Mouse (Mus musculus): ENCODE results near the gene Sik3. TPM values are rescaled to one million over a fixed set of nuclear protein-coding genes. Genes with fewer than 3 reads are reported as not detected.

Sik3 gene
- polyA plus RNA-seq, 1 experiment = 41.0 TPM

DNA sequence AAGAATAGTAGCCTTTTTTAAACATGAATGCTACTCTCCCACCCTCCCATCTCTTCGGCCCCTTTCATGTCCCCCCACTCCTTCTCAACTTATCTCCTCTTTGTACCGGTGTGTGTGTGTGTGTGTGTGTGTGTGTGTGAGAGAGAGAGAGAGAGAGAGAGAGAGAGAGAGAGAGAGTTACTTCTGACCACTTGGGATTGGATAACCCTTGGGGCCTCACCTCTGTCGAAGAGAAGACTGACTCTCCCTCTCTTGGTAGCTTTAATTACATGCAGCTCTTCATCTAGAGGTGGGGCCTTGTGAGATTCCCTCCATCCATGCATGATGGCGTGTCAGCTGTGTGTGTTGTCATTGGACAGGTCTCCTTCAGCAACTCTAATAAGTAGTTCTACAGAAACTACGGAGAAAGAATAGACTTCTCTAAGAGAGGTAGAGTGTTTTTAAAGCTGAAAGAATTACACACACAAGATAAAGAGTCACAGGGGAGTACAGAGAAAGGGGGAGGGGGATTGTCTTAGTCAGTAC, 162.2 kb downstream of the Sik3 start:
- TF ChIP-seq GATA1 (IDR thresholded peaks at IDR 0.05; ENCODE audit: low read length) = no peak

DNA sequence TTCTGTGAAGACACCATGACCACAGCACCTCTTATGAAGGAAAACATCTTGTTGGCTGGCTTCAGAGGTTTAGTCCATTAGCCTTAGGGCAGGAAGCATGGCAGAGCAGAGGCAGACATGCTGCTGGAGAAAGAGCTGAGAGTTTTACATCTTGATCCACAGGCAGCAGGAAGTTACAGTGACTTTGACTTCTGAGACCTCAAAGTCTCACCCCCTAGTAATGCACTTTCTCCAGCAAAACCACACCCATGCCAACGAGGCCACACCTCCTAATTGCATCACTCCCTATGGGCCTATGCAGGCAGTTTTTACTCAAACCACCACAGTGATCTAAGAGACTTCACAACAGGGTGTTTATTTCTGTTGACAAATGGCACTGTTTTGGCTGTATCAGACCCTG, 162.7 kb downstream of the Sik3 start:
- TF ChIP-seq GATA1 (IDR thresholded peaks at IDR 0.05; ENCODE audit: low read length) = no peak

DNA sequence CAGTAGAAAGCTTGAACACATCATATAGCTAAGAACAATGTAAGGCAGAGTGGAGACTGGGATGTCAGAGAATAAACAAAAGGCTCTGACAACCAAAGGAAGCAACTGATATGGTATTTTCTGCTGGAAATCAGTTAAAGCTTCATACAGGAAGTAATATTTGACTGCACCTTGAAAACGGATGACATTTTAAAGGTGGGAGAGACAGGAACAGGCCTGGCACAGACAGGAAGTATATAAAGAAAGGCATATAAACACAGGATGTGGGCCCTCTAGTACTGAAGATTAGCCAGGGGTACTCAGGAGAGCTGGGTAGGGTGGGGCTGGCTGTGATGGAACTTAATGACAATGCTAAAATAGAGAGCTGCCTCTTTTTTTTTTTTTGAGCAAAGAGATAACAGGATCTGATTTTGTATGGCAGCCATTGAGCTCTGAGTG, 163.3 kb downstream of the Sik3 start:
- TF ChIP-seq GATA1 (IDR thresholded peaks at IDR 0.05; ENCODE audit: low read length) = no peak

DNA sequence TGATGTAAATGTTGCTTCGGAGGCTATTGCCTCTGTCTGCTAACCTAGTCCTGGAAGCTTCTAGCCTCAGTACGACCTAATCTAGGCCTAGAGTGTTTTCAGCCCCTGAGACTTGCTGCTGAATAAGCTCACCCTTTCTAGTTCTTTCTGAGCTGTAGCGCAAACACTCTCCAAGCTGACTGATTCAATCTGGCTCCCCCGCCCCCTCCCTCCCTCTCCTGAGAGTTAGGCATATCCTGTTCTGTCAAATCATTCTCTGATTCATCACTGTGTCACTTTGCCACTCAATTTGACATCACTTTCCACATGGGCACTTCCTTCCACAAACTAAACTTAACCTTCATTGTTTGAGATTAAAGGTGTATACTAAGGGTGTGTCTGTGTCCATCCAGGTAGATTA, 164.0 kb downstream of the Sik3 start:
- TF ChIP-seq GATA1 (IDR thresholded peaks at IDR 0.05; ENCODE audit: low read length) = no peak

DNA sequence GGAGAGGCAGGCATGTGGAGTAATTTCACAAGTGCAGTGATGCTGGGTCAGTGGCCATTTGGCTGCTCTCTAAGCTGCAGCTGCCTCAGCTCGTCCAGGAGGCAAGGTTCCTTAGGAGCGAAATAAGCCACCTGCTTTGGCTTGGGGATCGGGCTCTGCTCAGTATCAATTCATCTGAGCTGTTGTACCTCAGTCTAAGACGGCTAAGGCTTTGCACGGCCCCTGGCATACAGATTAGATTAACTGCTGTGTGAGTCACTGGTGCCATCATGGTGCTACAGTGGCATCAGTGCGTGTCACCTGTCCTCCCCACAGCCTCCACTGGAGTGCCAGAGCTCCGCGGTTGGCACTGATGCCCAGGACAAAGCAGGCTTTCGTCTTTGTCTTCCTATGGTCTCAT, 166.0 kb downstream of the Sik3 start:
- no peak for TF ChIP-seq GATA1 (IDR thresholded peaks at IDR 0.05; ENCODE audit: low read length)

DNA sequence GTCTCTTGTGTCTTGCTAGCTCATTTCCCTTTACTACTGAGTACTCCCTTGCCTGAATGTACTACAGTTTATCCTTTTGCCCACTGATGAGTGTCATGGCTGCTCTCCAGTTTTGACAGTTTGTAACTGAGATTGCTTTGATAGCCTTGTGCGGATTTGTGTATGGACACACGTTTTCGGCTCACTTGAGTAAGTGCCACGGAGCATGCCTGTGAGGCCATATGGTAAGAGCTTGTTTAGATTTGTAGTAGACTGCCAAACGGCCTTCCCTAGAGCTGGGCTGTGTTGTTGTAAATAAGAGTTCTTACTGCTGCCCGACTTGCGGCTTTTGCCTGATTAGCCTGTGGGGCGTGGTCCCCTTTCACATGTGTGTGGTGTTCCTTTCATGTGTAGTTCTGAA, 168.7 kb downstream of the Sik3 start:
- no peak for TF ChIP-seq GATA1 (IDR thresholded peaks at IDR 0.05; ENCODE audit: low read length)

DNA sequence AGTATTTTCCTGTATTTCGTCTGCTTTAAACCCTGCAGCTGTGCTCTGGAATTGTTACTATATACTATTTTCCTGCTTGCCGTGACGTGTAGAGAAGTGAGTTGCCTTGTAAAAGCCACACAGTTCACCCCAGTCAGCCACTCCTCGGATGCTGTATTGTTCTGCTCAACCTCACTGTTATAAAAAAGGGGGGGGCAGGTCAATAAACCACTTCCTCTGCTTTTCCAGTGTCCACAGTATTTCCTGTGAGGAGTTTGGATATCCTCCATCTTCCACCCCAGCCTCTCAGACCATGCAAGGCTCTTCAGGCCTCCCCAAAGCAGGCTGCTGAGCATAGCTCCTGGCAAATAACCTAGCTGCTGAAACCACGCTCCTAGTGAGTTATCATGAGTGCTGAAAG, 171.9 kb downstream of the Sik3 start:
- TF ChIP-seq GATA1 (IDR thresholded peaks at IDR 0.05; ENCODE audit: low read length) = no peak

DNA sequence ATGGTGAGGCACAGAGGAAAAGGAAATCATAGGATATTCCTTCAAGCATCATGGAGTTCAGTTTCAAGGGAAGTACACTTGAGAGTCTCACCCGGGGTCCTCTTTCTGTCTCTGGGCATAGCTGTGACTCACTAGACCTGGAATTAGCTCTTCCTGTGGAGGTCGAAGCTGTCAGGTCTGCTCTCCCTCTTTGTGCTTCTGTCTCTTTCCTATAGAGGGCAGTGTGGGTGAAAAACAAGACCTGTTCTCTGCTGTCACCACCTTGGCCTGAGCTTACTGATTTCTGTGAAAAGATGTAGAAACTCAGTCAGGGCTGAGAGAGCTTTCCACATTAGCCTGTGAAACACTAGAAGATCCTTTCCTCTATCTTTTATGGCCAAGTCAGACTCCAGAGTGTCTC, 172.6 kb downstream of the Sik3 start:
- TF ChIP-seq GATA1 (IDR thresholded peaks at IDR 0.05; ENCODE audit: low read length) = no peak

DNA sequence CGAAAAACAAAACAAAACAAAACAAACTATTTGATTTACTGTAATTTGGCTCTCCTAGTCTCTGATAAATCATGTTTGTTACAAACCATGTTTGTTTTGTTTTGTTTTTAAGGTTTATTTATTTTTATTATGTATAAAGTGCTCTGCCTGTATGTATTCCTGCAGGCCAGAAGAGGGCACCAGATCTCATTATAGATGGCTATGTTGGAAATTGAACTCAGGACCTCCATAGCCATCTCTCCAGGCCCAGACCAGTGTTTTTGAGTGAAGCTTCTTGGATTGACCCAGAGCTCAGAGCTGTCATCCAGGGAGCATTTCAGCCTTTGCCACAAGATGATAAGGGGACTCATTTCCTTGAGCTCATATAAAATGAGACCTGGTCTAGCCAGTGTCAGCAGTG, 173.8 kb downstream of the Sik3 start:
- no peak for TF ChIP-seq GATA1 (IDR thresholded peaks at IDR 0.05; ENCODE audit: low read length)

DNA sequence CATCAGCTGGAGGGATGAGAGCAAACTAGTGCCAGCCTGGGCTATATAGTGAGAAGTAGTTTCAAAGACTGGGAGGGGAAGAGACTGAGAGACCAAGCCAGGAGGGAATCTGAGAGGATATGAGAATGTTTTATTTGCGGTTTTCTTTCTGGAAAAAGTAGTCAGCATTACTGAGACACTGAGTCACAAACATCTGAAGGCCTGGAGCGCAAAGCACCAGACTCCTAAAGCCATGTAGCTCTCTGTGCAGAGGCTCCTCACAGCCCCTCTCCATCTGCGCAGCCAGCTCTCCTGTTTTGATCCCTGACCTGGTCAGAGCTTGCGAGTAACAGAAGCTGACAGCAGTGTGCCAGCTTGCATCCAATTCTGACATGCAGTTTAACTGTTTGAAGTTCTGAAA, 175.8 kb downstream of the Sik3 start:
- no peak for TF ChIP-seq GATA1 (IDR thresholded peaks at IDR 0.05; ENCODE audit: low read length)

DNA sequence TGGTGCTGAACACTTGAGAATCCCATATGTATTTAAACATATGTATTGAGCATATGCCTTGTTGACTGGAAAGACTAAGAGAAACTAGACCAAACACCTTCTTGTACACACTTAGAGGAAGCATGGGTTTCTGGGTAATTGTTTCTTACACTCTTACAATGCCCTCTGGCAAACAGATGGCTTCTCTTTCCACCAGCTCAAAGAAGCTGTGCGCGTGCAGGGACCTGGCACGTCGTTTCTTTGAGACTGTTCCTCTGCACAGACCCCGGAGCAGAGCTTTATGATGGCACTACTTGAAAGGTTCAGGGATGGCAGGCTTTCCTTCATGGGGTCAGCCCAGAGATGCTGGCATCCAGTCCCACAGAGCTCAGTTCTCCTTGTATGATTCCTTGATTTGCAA, 176.3 kb downstream of the Sik3 start:
- no peak for TF ChIP-seq GATA1 (IDR thresholded peaks at IDR 0.05; ENCODE audit: low read length)

DNA sequence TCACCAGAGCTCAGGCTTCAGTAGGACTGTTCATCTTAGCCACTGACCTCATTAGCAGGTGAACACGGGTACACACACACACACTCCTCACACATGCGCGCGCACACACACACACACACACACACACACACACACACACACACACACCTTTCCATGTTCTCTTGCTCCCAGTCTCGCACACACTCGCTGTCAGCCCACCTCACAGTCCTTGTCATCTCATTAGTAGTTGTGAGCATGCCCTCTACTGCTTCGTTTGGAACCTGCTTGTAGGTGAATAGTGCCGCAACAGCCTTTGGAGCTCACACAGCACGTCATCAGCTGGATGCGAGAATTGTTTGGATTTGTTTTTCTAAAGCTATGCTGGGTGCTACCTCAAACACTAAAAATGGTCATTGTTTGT, 176.8 kb downstream of the Sik3 start:
- no peak for TF ChIP-seq GATA1 (IDR thresholded peaks at IDR 0.05; ENCODE audit: low read length)

DNA sequence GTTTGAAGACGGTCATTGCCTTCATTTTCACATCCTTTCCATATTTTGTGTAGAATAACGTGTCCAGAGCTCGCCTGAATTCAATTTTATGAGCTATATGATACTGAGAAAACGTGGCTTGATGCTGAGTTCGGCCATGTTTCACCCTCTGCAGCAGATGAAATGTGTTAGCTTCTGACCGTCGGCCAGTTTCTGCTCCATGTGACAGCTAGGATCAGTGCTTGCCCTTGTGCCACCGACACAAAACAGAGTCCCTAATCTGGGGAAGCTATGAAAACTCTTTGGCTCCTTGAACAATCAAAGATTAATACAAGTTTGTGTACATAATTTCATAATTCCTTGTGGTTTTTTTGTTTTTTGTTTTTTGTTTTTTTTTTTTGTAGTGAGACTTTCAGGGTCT, 178.6 kb downstream of the Sik3 start:
- no peak for TF ChIP-seq GATA1 (IDR thresholded peaks at IDR 0.05; ENCODE audit: low read length)

DNA sequence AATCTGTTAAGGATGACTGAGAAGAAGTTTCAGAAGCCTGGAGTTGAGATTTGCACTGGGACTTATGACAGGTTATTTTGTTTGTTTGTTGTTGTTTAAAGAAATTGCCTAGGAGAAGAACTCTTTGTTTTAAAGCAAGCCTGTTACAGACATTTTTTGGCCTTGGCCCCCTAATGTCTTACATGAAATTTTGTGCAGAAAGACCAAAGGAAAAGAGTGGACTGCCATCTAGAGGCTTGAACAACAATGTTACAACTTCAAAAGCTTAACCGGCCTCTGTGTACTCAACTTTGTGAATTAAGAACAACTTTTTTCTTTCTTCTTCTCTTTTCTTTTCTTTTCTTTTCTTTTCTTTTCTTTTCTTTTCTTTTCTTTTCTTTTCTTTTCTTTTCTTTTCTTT, 179.0 kb downstream of the Sik3 start:
- TF ChIP-seq GATA1 (IDR thresholded peaks at IDR 0.05; ENCODE audit: low read length) = no peak

DNA sequence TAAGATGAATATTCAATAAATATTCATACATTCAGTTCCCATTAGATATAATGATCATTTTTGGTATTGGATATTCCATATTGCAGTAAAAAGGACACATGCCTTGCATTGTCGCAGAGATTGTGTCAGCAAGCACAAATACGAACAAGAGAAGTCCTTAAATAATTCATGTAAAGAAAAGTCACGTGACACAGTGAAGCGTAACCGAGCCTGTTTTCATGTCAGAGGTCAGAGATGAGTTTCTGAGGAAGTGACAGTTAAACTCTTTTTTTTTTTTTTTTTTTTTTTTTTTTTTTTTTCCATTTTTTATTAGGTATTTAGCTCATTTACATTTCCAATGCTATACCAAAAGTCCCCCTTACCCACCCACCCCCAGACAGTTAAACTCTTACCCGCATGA, 180.0 kb downstream of the Sik3 start:
- TF ChIP-seq GATA1 (IDR thresholded peaks at IDR 0.05; ENCODE audit: low read length) = no peak

DNA sequence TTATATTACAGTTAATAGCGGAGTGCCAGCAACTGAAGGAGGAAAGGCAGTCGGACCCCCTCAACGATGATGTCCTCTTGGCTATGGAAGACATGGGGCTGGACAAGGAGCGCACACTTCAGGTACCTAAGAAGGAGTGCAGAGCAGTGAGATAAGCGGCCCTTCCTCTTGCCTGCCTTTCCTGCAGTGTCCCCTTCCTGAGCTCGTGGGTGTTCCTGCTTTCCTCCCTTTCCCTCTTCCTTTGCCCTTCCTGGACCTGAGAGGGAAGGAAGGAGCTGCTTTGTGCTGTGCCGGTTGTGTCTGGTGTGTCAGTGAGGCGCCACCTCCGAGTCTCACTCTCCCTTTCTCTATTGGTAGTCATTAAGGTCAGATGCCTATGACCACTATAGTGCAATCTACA, 182.2 kb downstream of the Sik3 start:
- no peak for TF ChIP-seq GATA1 (IDR thresholded peaks at IDR 0.05; ENCODE audit: low read length)

DNA sequence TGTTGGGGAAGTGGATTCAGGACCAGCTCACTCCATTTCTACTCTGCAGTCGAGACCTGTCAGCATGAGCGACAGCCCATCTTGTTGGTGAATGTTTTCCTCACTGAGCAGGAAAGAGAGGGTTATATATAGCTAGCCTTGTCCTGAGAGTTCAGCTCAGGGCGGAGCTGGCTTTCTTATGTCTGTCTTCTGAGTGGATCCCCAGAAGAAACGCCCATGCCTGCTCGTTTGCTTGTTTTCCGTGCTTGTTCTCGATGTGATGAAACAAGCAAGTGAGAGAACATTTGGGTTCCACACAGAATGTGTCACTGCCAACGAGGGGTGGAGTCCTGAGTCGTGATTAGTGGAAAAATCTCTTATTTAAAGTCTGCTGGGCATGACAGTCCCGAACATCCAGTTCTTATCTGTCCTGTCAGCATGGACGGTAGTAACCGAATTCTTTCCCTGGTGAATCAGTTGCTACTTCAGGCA, 184.1 kb downstream of the Sik3 start:
- TF ChIP-seq GATA1 (IDR thresholded peaks at IDR 0.05; ENCODE audit: low read length) = no peak

DNA sequence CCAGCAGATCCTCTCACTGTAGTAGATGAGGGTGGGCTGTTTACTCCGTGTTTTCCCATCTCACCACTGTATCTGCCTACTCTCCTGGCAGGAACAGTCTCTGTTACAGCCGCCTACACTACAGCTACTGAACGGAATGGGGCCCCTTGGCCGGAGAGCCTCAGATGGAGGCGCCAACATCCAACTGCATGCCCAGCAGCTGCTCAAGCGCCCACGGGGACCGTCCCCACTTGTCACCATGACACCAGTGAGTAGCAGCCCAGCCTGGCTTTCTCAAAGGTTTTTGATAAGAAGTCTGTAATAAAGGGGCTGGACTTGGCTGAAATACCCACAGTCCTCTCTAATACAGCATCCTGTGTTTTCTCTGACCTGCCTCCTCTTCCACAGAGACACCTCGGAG, 185.8 kb downstream of the Sik3 start:
- no peak for TF ChIP-seq GATA1 (IDR thresholded peaks at IDR 0.05; ENCODE audit: low read length)
